Mouse (Mus musculus) stomach, postnatal 0 days (tissue): ENCODE results near the gene Apoa2.

ENCODE experiments used
- CTCF ChIP-seq: IDR thresholded peaks from 2 replicates; pipeline ENCODE4 v1.5.1; 2016; ENCODE audit warnings: antibody characterized with exemption, low read depth, mild to moderate bottlenecking, moderate library complexity
- EP300 ChIP-seq: optimal IDR thresholded peaks from 2 replicates; pipeline ENCODE3; 2016; ENCODE audit warnings: antibody characterized with exemption

DNA sequence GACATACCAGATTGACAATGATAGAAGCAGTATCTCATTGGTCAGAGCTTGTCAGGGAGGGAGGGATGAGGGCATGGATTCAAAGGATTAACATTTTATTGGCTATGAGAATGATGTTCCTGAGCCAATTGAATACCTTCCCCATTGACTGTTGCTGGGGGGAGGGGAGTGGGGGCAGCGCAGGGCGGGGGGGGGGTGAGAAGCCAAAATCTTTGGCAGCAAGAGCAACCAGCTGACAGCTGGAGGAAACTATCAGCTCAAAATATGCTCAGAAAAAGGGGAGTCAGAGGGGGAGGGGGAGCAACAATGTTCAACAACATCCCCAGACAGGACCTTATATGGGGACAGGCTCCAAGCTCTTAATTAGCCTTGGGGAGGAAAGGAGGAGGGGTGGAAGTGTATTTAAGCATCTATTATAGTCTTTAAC lies 38.3 kb downstream of the Apoa2 start:
- no peak for TF ChIP-seq EP300
- no peak for TF ChIP-seq CTCF
